Comparison of ENCODE assay signal across 21 mouse cellular contexts in the genomic region with DNA sequence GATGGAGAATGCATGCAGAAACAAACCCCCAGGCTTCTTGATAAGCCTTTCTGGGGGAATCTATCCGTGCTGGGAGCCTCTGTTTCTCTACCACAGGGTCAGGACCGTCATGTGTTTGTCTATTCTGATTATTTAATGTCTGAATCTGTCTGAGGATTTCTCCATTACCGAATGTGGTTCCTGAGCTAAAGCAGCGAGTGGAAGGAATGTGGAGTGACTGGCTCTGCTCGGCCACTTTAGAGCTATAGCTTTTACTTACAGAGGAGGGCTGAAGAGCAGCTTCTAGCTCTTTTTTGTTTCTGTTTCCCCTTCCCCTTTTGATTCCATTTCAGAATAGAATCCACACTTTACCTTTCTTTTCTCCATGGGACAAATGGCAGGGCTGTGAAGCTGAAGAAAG. TPM values are rescaled to one million over a fixed set of nuclear protein-coding genes. Genes with fewer than 3 reads are reported as not detected.
DNase-seq lines count a peak whose midpoint lies in the region; ATAC-seq and TF ChIP-seq lines count a peak whose summit lies in the region.
"Had no signal": no experiment of that assay in that cellular context is flagged by ENCODE, and none has a peak within 500 bp of the region (broad histone marks: within the 10 kb centered on the region; RNA-seq: fewer than 3 reads in every experiment).

No protein-coding gene starts in this region.

- H3K9ac ChIP-seq in heart, embryonic 11.5 days (ENCODE audit: low read depth, low read length) = no peak overlapping the region
- H3K9ac ChIP-seq in lung, embryonic 14.5 days = no peak overlapping the region
- H3K9ac ChIP-seq in heart, embryonic 16.5 days (ENCODE audit: low read length) = peak overlapping the region; percentile 38
- H3K9ac ChIP-seq in limb, embryonic 15.5 days = no peak overlapping the region
- H3K9ac ChIP-seq: hindbrain, embryonic 14.5 days; kidney, embryonic 15.5 days; neural tube, embryonic 15.5 days had no signal

- H3K9me3 ChIP-seq in heart, embryonic 11.5 days (replicated peaks; ENCODE audit: control insufficient read depth, low read length) = no peaks in the 10 kb centered on the region
- no peaks in the 10 kb centered on the region for H3K9me3 ChIP-seq in lung, embryonic 14.5 days (ENCODE audit: low read depth, low read length)
- H3K9me3 ChIP-seq in heart, embryonic 16.5 days (replicated peaks; ENCODE audit: control insufficient read depth, low read length) = no peaks in the 10 kb centered on the region
- no peaks in the 10 kb centered on the region for H3K9me3 ChIP-seq in limb, embryonic 15.5 days
- H3K9me3 ChIP-seq: forebrain, embryonic 10.5 days; kidney, embryonic 15.5 days; midbrain, embryonic 10.5 days; neural tube, embryonic 15.5 days had no signal

- no peak for TF ChIP-seq POLR2A in lung, adult 2 months (IDR thresholded peaks at IDR 0.05; ENCODE audit: borderline replicate concordance, extremely low read depth, low read depth, low read length)

- no peak for ATAC-seq in heart, embryonic 11.5 days (replicated peaks; ENCODE audit: insufficient number of reproducible peaks, low FRiP score, low TSS enrichment)
- ATAC-seq in lung, embryonic 14.5 days (ENCODE audit: insufficient read depth) = no peak
- no peak for ATAC-seq in heart, embryonic 16.5 days (replicated peaks; ENCODE audit: extremely low read depth, insufficient read depth, low FRiP score)
- no peak for ATAC-seq in limb, embryonic 15.5 days (ENCODE audit: insufficient number of reproducible peaks, low FRiP score, low TSS enrichment, low read depth)

- H3K4me1 ChIP-seq in heart, embryonic 11.5 days (ENCODE audit: control insufficient read depth, insufficient read depth, low read length) = peaks cover 45% of the 10 kb centered on the region
- H3K4me1 ChIP-seq in lung, embryonic 14.5 days (ENCODE audit: insufficient read depth) = peaks cover 25% of the 10 kb centered on the region
- peaks cover 26% of the 10 kb centered on the region for H3K4me1 ChIP-seq in lung, adult 2 months (ENCODE audit: control insufficient read depth, insufficient read depth, low read length)
- peaks cover 46% of the 10 kb centered on the region for H3K4me1 ChIP-seq in heart, embryonic 16.5 days (ENCODE audit: control insufficient read depth, insufficient read depth, low read length)
- peaks cover 17% of the 10 kb centered on the region for H3K4me1 ChIP-seq in limb, embryonic 15.5 days

- H3K27me3 ChIP-seq in heart, embryonic 11.5 days (ENCODE audit: control insufficient read depth, insufficient read depth, low read length) = no peaks in the 10 kb centered on the region
- no peaks in the 10 kb centered on the region for H3K27me3 ChIP-seq in lung, embryonic 14.5 days (ENCODE audit: insufficient read depth, low read length)
- no peaks in the 10 kb centered on the region for H3K27me3 ChIP-seq in heart, embryonic 16.5 days (ENCODE audit: control insufficient read depth, insufficient read depth, low read length)
- no peaks in the 10 kb centered on the region for H3K27me3 ChIP-seq in limb, embryonic 15.5 days
- H3K27me3 ChIP-seq: kidney, embryonic 15.5 days; neural tube, embryonic 15.5 days had no signal

- 0 out of 2 replicates have a peak, but pooled peaks have one; percentile 26 for TF ChIP-seq CTCF in lung, embryonic 14.5 days (IDR thresholded peaks at IDR 0.05; ENCODE audit: low read depth)
- no peak for TF ChIP-seq CTCF in lung, adult 2 months (IDR thresholded peaks at IDR 0.05; ENCODE audit: insufficient read depth, low read length)

- peak overlapping the region; percentile 75 for H3K27ac ChIP-seq in heart, embryonic 11.5 days (ENCODE audit: low read depth, low read length)
- H3K27ac ChIP-seq in lung, embryonic 14.5 days (ENCODE audit: low read depth) = peak overlapping the region; percentile 52
- peak overlapping the region; percentile 69 for H3K27ac ChIP-seq in heart, embryonic 16.5 days (ENCODE audit: low read length)
- 0 out of 2 replicates have a peak overlapping the region, but pooled peaks have one; percentile 22 for H3K27ac ChIP-seq in limb, embryonic 15.5 days
- H3K27ac ChIP-seq: forebrain, embryonic 10.5 days; hindbrain, embryonic 14.5 days; kidney, embryonic 15.5 days; left cerebral cortex, adult 2 months; midbrain, embryonic 10.5 days; neural tube, embryonic 15.5 days had no signal

- peak overlapping the region; percentile 37 for H3K4me2 ChIP-seq in heart, embryonic 11.5 days
- H3K4me2 ChIP-seq in lung, embryonic 14.5 days = peak overlapping the region; percentile 8; the same call in 1 of the 2 replicates
- H3K4me2 ChIP-seq in heart, embryonic 16.5 days (ENCODE audit: low read depth, low read length) = peak overlapping the region; percentile 47; the same call in 1 of the 2 replicates
- no peak overlapping the region for H3K4me2 ChIP-seq in limb, embryonic 15.5 days
- H3K4me2 ChIP-seq: hindbrain, embryonic 14.5 days; kidney, embryonic 15.5 days; neural tube, embryonic 15.5 days had no signal

- no peaks in the 10 kb centered on the region for H3K36me3 ChIP-seq in heart, embryonic 11.5 days (ENCODE audit: control insufficient read depth, insufficient read depth, low read length)
- H3K36me3 ChIP-seq in lung, embryonic 14.5 days (ENCODE audit: insufficient read depth) = no peaks in the 10 kb centered on the region
- H3K36me3 ChIP-seq in heart, embryonic 16.5 days (ENCODE audit: control insufficient read depth, insufficient read depth) = no peaks in the 10 kb centered on the region
- H3K36me3 ChIP-seq in limb, embryonic 15.5 days = no peaks in the 10 kb centered on the region
- H3K36me3 ChIP-seq: kidney, embryonic 15.5 days; midbrain, embryonic 10.5 days; neural tube, embryonic 15.5 days had no signal

- H3K4me3 ChIP-seq in heart, embryonic 11.5 days (ENCODE audit: low read depth, low read length) = no peak overlapping the region
- H3K4me3 ChIP-seq in lung, embryonic 14.5 days (ENCODE audit: low read depth, low read length) = no peak overlapping the region
- H3K4me3 ChIP-seq in lung, adult 2 months (replicated peaks; ENCODE audit: extremely low read depth, low read depth, low read length) = no peak overlapping the region
- H3K4me3 ChIP-seq in heart, embryonic 16.5 days (ENCODE audit: low read length) = no peak overlapping the region
- no peak overlapping the region for H3K4me3 ChIP-seq in limb, embryonic 15.5 days
- H3K4me3 ChIP-seq: forebrain, embryonic 10.5 days; kidney, embryonic 15.5 days; left cerebral cortex, adult 2 months; midbrain, embryonic 10.5 days; neural tube, embryonic 15.5 days had no signal

- WGBS in heart, embryonic 11.5 days (ENCODE audit: insufficient replicate concordance) = 13% methylated on average over 5 of the region's 5 CpGs
- WGBS in lung, embryonic 14.5 days = 20% methylated on average over 5 of the region's 5 CpGs
- 43% methylated on average over 5 of the region's 5 CpGs for WGBS in lung, adult 2 months
- 13% methylated on average over 5 of the region's 5 CpGs for WGBS in heart, embryonic 16.5 days
- WGBS in limb, embryonic 15.5 days = 33% methylated on average over 5 of the region's 5 CpGs

- DNase-seq in heart, adult 8-10 months (ENCODE audit: low spot score) = no peak
- DNase-seq in lung, embryonic 14.5 days = peak; percentile 49
- DNase-seq in lung, adult 2 months = no peak
- no peak for DNase-seq in ovary, postnatal 10 days (ENCODE audit: low spot score)
- no peak for DNase-seq in cerebellum, adult 18-20 months
- DNase-seq: adrenal gland, postnatal 14 days; cerebellum, postnatal 10 days; gastrocnemius, postnatal 36 days; liver; lung, postnatal 36 days; retina, postnatal 1 day; thymus, postnatal 14 days had no signal

RNA-seq across cellular contexts. Expression of gene Gnaq, which starts 43.8 kb away (rescaled TPM):
- 9.2 and 13.1 TPM in 2 replicates for polyA plus RNA-seq in heart, embryonic 11.5 days (2014; fragmentation: Nextera tagmentation; extraction: Ambion mirVana)
- 10 to 100 TPM; 20.5 to 23.7 (median 21.6) TPM for total RNA-seq in heart, adult 8-10 months (2022)
- 15.9 and 16.1 TPM in 2 replicates for polyA plus RNA-seq in lung, embryonic 14.5 days (2014; fragmentation: Nextera tagmentation; extraction: Ambion mirVana)
- polyA plus RNA-seq in lung, adult 2 months (2012; rRNA removed) = 23.0 and 34.0 TPM in 2 replicates
- polyA plus RNA-seq in heart, embryonic 16.5 days (2015; fragmentation: Nextera tagmentation; extraction: Ambion mirVana) = 17.9 and 20.5 TPM in 2 replicates
- polyA plus RNA-seq in limb, embryonic 15.5 days (2015; fragmentation: Nextera tagmentation; extraction: Ambion mirVana) = 25.4 and 33.0 TPM in 2 replicates

Comparison
In these comparisons a context has a peak if more than half of its experiments do, and no peak if none do; other contexts are left out.
1. H3K27ac ChIP-seq: peak in every context shown above with its lines; median percentile 75 in heart, embryonic 11.5 days; 69 in heart, embryonic 16.5 days; 52 in lung, embryonic 14.5 days; 22 in limb, embryonic 15.5 days.